Mouse (Mus musculus) embryo, embryonic 9.5 days (tissue): ENCODE data around the gene Dcaf10.

Experiments used
- DNase-seq: peaks from one replicate; pipeline ENCODE4 v3.0.0-alpha.2; 2017; ENCODE audit errors: extremely low spot score

Gene Dcaf10

DNA sequence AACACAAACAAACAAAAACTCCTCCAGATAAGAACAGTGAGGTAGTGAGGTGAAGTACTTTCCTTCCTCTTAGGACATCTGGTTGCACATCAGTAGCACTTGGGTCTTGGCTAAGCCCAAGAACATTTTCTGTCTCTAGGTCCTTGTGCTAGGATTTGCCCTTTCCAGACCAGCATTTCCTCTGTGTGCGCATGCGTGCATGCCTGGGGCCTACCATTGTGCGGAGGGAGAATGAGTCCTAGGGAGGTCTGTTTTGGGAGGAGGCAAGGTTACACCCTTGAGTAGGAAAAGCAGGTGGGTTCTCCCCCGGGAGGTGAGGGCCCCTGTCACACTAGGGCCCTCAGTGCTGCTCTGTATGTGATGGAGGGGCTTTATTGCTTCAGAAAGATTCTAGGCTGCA, 77.2 kb downstream of the Dcaf10 start:
- DNase-seq, result no peak

GRCm38 (mm10) chr4:45420733-45421132, 78.8 kb downstream of the Dcaf10 start:
- DNase-seq, result no peak

- no peak for DNase-seq
Observed at GRCm38 (mm10) chr4:45421519-45422260, 79.8 kb downstream of the Dcaf10 start.

DNA sequence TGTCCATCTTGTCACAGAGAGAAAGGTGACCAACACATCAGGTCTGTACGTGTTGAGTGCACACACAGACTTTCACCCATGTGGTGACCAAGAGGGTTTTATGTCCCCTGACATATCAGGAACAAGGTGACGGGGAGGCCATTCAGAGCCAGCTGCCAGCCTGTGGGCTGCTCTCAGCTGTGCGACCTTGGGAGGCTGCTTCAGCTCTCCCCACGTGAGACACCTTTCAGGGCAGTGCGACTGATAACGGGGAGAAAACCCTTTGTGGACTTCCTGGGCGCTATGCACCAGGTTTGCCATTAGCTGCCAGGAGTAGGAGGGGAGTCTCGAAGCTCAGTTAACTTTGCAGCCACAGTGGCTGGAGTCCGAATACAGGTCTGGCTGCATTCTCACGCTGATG, 80.7 kb downstream of the Dcaf10 start:
- no peak for DNase-seq

DNA sequence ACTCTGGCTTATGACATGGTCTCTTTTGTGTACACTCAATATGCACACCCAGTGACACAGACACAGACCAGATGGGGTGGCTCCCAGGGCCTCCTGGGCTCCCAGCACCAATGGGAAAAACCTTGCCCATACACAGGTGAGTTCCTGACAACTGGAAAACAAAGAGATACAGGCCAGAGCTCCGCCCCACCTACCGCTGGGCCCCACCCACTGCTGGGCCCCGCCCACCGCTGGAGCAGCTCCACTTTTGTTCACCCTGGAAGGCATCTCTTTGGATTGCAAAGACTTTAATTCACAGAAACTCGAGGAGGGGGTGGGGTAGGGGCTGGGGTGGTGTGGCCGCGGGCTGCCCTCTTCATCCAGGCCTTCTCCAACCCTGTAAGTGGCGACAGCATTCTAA, 81.5 kb downstream of the Dcaf10 start:
- no peak for DNase-seq

GRCm38 (mm10) chr4:45426724-45427457, 85.0 kb downstream of the Dcaf10 start:
- peak; percentile 31 for DNase-seq
